Mouse (Mus musculus): ENCODE measurements at regions not wholly inside any gene's neighbourhood (a gene's known extent, or its start where the extent isn't known, plus 50 kb on each side); places are given as distances from the start of the nearest gene placed in this dataset.

DNA sequence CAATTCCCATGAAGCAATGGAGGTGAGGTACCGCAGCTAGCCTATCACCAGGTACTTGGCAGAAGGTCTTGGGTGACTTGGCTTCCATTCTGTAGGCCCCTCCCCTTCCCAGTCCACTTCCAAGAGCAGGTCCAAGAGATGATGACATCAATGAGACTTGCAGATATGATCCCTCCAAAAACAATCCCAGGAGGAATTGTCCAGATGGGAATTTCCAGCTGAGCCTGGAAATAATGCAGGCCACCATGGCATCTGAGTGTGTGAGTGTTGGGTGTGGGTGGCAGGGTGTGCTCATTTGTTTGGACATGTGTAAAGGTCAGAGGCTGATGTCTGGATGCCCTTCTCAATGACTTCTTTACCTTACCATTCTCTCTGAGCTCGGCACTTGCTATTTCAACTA is 293.5 kb downstream of the Tgfb2 start:
- 97% methylated on average over 2 of the region's 2 CpGs for WGBS
- H3K4me3 ChIP-seq (replicated peaks; ENCODE audit: insufficient read depth, low read depth, low read length) = no peak overlapping the region
- no peak for DNase-seq
- H3K27me3 ChIP-seq (ENCODE audit: control insufficient read depth, insufficient read depth, low read length) = no peaks in the 10 kb centered on the region
- H3K27ac ChIP-seq (ENCODE audit: insufficient read depth, low read length) = no peak overlapping the region
- TF ChIP-seq CTCF (IDR thresholded peaks at IDR 0.05; ENCODE audit: borderline replicate concordance, insufficient read depth, low read depth, low read length) = no peak
- H3K4me1 ChIP-seq (ENCODE audit: control insufficient read depth, insufficient read depth, low read length) = peaks cover 8% of the 10 kb centered on the region

- 26% methylated on average over 10 of the region's 10 CpGs for WGBS
- Histone ChIP-seq H3K27me3 (ENCODE audit: control insufficient read depth, insufficient read depth, low read length) (no peaks in the 10 kb centered on the region), H3K4me1 (ENCODE audit: control insufficient read depth, insufficient read depth, low read length) (peaks cover 3% of the 10 kb centered on the region; the same call in 1 of the 2 replicates), H3K4me3 (replicated peaks; ENCODE audit: insufficient read depth, low read depth, low read length) (no peak overlapping the region), H3K27ac (ENCODE audit: insufficient read depth, low read length) (no peak overlapping the region)
- DNase-seq = no peak
- TF ChIP-seq CTCF (IDR thresholded peaks at IDR 0.05; ENCODE audit: borderline replicate concordance, insufficient read depth, low read depth, low read length) (no peak), POLR2A (IDR thresholded peaks at IDR 0.05; ENCODE audit: borderline replicate concordance, insufficient read depth, low read length) (no peak)
Observed at GRCm38 (mm10) chr1:186408986-186409441, 291.9 kb upstream of the Lyplal1 start.

- 87% methylated on average over 8 of the region's 8 CpGs for WGBS
- H3K27ac ChIP-seq (ENCODE audit: insufficient read depth, low read length) = no peak overlapping the region
- no peak for TF ChIP-seq CTCF (IDR thresholded peaks at IDR 0.05; ENCODE audit: borderline replicate concordance, insufficient read depth, low read depth, low read length)
- no peak for TF ChIP-seq POLR2A (IDR thresholded peaks at IDR 0.05; ENCODE audit: borderline replicate concordance, insufficient read depth, low read length)
- no peak for DNase-seq
- H3K4me3 ChIP-seq (replicated peaks; ENCODE audit: insufficient read depth, low read depth, low read length) = no peak overlapping the region
- no peaks in the 10 kb centered on the region for H3K4me1 ChIP-seq (ENCODE audit: control insufficient read depth, insufficient read depth, low read length)
- H3K27me3 ChIP-seq (ENCODE audit: control insufficient read depth, insufficient read depth, low read length) = no peaks in the 10 kb centered on the region
Observed at GRCm38 (mm10) chr1:186407656-186408055, 290.5 kb upstream of the Lyplal1 start.

- no peak for DNase-seq
- Histone ChIP-seq H3K4me3 (replicated peaks; ENCODE audit: insufficient read depth, low read depth, low read length) (no peak overlapping the region), H3K4me1 (ENCODE audit: control insufficient read depth, insufficient read depth, low read length) (no peaks in the 10 kb centered on the region), H3K27ac (ENCODE audit: insufficient read depth, low read length) (no peak overlapping the region), H3K27me3 (ENCODE audit: control insufficient read depth, insufficient read depth, low read length) (no peaks in the 10 kb centered on the region)
- TF ChIP-seq CTCF (IDR thresholded peaks at IDR 0.05; ENCODE audit: borderline replicate concordance, insufficient read depth, low read depth, low read length) = no peak
- TF ChIP-seq POLR2A (IDR thresholded peaks at IDR 0.05; ENCODE audit: borderline replicate concordance, insufficient read depth, low read length) = no peak
- WGBS = 87% methylated on average over 5 of the region's 5 CpGs
Observed at GRCm38 (mm10) chr1:186405693-186406092, 288.6 kb upstream of the Lyplal1 start.

DNA sequence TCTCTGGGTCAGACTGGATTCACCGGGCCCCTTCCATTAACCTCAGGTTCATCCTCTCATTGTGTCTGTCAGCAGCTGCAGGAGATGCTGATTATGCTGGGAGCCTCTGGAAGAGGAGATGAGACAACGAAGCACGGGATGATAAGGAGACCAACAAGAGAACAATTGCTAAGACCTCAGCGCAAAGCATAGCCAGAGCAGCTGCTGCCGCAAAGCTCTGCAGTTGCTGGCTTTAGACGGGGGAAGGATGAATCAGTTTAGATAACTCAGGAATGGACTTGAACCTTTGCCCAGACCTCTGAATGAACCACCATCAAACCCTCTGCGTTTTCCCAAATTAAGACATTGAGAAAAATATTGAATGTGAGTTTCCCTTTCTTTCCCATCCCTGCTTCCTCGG is 282.7 kb upstream of the Lyplal1 start:
- Histone ChIP-seq H3K27me3 (ENCODE audit: control insufficient read depth, insufficient read depth, low read length) (no peaks in the 10 kb centered on the region), H3K27ac (ENCODE audit: insufficient read depth, low read length) (no peak overlapping the region), H3K4me3 (replicated peaks; ENCODE audit: insufficient read depth, low read depth, low read length) (no peak overlapping the region), H3K4me1 (ENCODE audit: control insufficient read depth, insufficient read depth, low read length) (no peaks in the 10 kb centered on the region)
- no peak for DNase-seq
- 38% methylated on average over 8 of the region's 8 CpGs for WGBS
- TF ChIP-seq CTCF (IDR thresholded peaks at IDR 0.05; ENCODE audit: borderline replicate concordance, insufficient read depth, low read depth, low read length) (no peak), POLR2A (IDR thresholded peaks at IDR 0.05; ENCODE audit: borderline replicate concordance, insufficient read depth, low read length) (no peak)

DNA sequence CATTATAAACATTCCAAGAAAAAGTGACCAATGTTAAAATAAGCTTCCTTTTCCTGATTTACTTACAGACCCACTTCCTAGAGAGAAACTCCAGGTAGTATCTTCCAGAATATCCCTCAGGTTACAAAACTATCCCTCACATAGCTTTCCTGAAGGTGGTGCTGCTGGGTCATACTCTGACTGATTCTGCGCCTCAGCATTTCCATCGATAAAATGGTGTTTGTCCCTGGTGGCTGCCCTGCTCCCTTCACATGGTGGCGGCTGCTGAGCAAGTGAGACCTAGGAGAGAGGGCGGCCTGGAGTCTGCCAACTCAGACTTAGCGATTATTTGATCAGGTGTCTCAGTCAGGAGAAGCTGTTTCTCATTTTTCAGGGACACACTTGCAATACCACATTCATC is 275.9 kb upstream of the Lyplal1 start:
- Histone ChIP-seq H3K27me3 (ENCODE audit: control insufficient read depth, insufficient read depth, low read length) (no peaks in the 10 kb centered on the region), H3K4me1 (ENCODE audit: control insufficient read depth, insufficient read depth, low read length) (no peaks in the 10 kb centered on the region), H3K27ac (ENCODE audit: insufficient read depth, low read length) (no peak overlapping the region), H3K4me3 (replicated peaks; ENCODE audit: insufficient read depth, low read depth, low read length) (no peak overlapping the region)
- WGBS = 49% methylated on average over 5 of the region's 5 CpGs
- TF ChIP-seq POLR2A (IDR thresholded peaks at IDR 0.05; ENCODE audit: borderline replicate concordance, insufficient read depth, low read length) (no peak), CTCF (IDR thresholded peaks at IDR 0.05; ENCODE audit: borderline replicate concordance, insufficient read depth, low read depth, low read length) (peak; percentile 39; the same call in 1 of the 2 replicates)
- no peak for DNase-seq

DNA sequence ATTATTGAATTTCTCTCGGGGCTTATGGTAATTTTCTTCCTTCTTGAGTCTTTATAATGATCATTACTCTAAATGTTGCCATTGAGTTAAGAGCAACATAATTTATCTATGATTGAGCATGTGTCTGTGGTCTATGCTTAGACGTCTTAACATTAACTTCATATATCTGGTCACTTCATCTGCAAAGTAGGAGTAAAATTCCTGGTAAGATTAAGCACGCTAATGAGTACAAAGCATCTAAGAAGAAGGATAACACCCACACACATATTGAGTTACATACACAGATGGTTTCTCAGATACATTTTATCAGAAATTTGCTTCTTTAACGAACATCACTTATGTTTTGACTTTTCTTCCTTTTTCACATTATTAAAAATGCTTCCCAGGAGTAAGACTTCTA is 267.3 kb upstream of the Lyplal1 start:
- Histone ChIP-seq H3K27me3 (ENCODE audit: control insufficient read depth, insufficient read depth, low read length) (no peaks in the 10 kb centered on the region), H3K4me3 (replicated peaks; ENCODE audit: insufficient read depth, low read depth, low read length) (no peak overlapping the region), H3K27ac (ENCODE audit: insufficient read depth, low read length) (no peak overlapping the region), H3K4me1 (ENCODE audit: control insufficient read depth, insufficient read depth, low read length) (no peaks in the 10 kb centered on the region)
- no peak for DNase-seq
- no peak for TF ChIP-seq CTCF (IDR thresholded peaks at IDR 0.05; ENCODE audit: borderline replicate concordance, insufficient read depth, low read depth, low read length)
- no peak for TF ChIP-seq POLR2A (IDR thresholded peaks at IDR 0.05; ENCODE audit: borderline replicate concordance, insufficient read depth, low read length)
- 89% methylated on average over 4 of the region's 4 CpGs for WGBS

GRCm38 (mm10) chr1:186383453-186383852 is 266.3 kb upstream of the Lyplal1 start:
- WGBS = 71% methylated on average over 2 of the region's 2 CpGs
- Histone ChIP-seq H3K4me1 (ENCODE audit: control insufficient read depth, insufficient read depth, low read length) (no peaks in the 10 kb centered on the region), H3K4me3 (replicated peaks; ENCODE audit: insufficient read depth, low read depth, low read length) (no peak overlapping the region), H3K27ac (ENCODE audit: insufficient read depth, low read length) (no peak overlapping the region), H3K27me3 (ENCODE audit: control insufficient read depth, insufficient read depth, low read length) (no peaks in the 10 kb centered on the region)
- no peak for DNase-seq
- TF ChIP-seq POLR2A (IDR thresholded peaks at IDR 0.05; ENCODE audit: borderline replicate concordance, insufficient read depth, low read length) (no peak), CTCF (IDR thresholded peaks at IDR 0.05; ENCODE audit: borderline replicate concordance, insufficient read depth, low read depth, low read length) (no peak)

All from cerebellum, adult 2 months (tissue).